Comparison of ENCODE assay signal across 14 mouse cellular contexts in genomic region chr12:26060378-26060777, GRCm38 (mm10).
"Had no signal": no experiment of that assay in that cellular context is flagged by ENCODE, and none has a peak within 500 bp of the region (broad histone marks: within the 10 kb centered on the region; RNA-seq: fewer than 3 reads in every experiment).

No protein-coding gene starts in this region.

- H3K4me1 ChIP-seq: midbrain, embryonic 12.5 days; midbrain, embryonic 15.5 days; neural tube, embryonic 12.5 days; stomach, embryonic 15.5 days had no signal

- H3K4me2 ChIP-seq: lung, embryonic 14.5 days; midbrain, embryonic 12.5 days; midbrain, embryonic 15.5 days; neural tube, embryonic 12.5 days; stomach, embryonic 15.5 days had no signal

- H3K9me3 ChIP-seq: midbrain, embryonic 10.5 days; midbrain, embryonic 12.5 days; midbrain, embryonic 15.5 days; neural tube, embryonic 12.5 days; stomach, embryonic 15.5 days had no signal

- H3K27ac ChIP-seq: midbrain, embryonic 10.5 days; midbrain, embryonic 12.5 days; midbrain, embryonic 15.5 days; neural tube, embryonic 12.5 days; stomach, embryonic 15.5 days; stomach, postnatal 0 days had no signal

- H3K9ac ChIP-seq: lung, embryonic 14.5 days; midbrain, embryonic 12.5 days; midbrain, embryonic 15.5 days; neural tube, embryonic 12.5 days; stomach, embryonic 15.5 days had no signal

- H3K27me3 ChIP-seq: midbrain, embryonic 12.5 days; midbrain, embryonic 15.5 days; neural tube, embryonic 12.5 days; stomach, embryonic 15.5 days had no signal

- ATAC-seq: midbrain, embryonic 15.5 days had no signal

- H3K36me3 ChIP-seq: midbrain, embryonic 10.5 days; midbrain, embryonic 12.5 days; midbrain, embryonic 15.5 days; neural tube, embryonic 12.5 days; stomach, embryonic 15.5 days had no signal

- DNase-seq: lung, adult 18-20 months; lung, embryonic 14.5 days; lung, postnatal 10 days; lung, postnatal 4 days; right cerebral cortex, postnatal 14 days; thymus, adult 2 months; thymus, postnatal 25 days; thymus, postnatal 4 days had no signal

- H3K4me3 ChIP-seq: midbrain, embryonic 10.5 days; midbrain, embryonic 12.5 days; midbrain, embryonic 15.5 days; neural tube, embryonic 12.5 days; stomach, embryonic 15.5 days had no signal
